Mouse (Mus musculus) spleen, embryonic (tissue): ENCODE measurements around the gene Tpcn2.

Source experiments
- CTCF ChIA-PET: fragments of 350-600 bp; sonication (Branson Sonifier 250); formaldehyde crosslinking; loops from one replicate; lab custom pipeline; 2022; lab: Charles Lee

The Tpcn2 gene

DNA sequence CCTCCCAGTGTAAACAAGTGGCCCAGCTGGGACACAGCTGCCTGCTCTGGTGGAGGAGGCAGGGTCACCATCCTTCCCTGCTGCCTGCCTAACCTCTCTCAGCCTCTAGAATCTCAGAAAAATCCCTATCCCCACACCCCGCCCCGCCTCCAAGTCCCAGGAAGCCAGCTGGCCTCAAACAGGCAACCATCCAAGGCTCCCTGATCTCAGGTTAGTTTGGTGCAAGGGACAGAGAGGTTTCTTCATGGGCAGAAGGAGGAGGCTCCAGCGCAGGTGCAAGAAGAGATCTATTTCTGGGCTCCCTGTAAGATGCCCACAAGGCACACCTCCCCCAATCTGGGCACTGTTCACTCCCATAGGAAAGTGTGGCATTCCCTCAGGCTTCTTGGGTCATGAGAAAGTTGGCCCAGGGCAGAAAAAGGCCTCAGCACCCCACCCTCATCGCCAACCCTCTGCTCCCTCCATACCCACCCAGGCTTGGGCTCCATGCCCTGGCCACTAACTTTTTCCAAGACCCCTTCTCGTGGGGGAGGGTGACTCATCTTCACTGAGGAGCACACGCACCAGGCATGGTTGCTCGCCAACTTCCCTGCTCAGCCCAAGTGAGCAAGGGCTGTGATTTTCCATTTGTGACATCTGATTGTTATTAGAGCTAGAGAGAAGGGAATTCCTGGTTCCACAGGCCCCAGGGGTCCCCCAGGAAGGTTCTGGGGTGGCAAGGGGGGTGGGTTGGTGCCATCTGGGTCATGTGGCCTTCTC, 15.9 kb upstream of the Tpcn2 start:
- CTCF ChIA-PET = no interaction called here

DNA sequence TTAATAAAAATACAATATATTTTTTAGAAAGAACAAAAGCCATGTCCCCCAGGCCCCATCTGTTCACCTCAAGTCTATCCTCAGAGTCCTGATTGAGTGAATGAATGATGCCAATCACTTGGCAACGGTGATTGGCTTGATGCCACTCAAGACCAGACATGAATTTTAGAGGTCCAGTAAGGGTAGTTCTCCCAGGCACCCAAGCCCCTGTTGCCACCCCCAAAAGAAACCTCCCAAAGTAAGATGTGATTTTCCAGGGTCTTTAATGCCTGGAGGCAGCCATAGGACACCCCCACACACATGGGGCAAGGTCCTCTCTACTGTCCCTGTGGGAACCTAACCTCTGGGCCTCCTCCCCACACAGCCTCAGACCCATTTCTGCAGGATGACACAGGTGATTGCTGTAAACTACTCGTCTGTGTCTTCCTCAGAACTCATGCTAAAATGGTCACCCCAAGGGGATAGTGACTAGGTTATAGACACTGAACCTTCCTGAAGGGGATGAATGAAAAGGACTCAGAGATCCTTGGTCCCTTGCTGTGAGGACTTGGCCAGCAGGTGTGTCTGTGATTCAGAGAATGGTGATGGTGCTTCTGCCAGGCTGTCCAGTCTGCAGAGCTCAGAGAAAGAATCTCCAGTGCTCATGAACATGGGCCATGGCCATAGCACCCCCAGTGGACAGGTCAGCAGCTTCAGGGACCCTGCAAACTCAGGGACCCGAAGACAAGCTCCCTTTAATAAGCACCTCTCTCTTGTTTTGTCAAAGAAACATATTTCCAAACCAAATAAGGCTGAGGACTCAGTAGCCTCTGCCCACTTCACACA, 15.1 kb upstream of the Tpcn2 start:
- CTCF ChIA-PET = no interaction called here

GRCm38 (mm10) chr7:145293859-145294258, 10.0 kb upstream of the Tpcn2 start:
- CTCF ChIA-PET = no interaction called here

DNA sequence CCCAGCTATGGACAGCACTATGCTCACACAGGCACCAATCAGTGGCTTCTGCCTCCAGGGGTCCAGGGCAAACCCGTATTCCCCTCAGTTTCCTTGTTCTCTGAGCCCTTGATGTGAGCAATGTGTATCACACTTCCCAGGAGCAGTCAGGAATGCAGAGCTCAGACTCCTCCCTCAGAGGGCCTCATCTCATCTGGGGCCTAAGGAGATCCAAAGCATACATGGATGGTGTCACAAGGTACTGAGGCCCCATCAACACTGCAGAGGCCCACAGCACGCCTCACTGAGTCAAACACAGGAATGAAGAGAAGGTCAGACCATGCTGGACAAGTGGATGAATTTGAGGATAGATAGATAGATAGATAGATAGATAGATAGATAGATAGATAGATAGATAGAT, 8.9 kb upstream of the Tpcn2 start:
- CTCF ChIA-PET = no interaction called here

DNA sequence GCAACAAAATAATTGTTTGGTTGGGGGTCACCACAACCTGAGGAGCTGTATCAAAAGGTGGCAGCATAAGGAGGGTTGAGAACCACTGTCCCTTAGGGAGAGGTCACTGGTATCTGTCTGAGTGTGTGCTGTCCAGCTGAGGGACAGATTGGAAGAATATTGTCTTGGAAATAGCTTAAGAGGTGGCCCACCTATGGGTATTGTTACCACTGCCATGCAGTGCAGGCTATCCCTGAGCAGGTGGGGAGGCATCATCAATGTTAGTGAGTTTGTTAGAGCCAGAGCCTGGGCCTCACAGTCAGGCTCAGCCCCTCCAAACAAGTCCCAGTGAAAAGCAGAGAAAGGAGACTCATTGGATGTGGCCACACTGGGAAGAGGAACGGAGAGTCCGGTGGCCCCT, 8.0 kb upstream of the Tpcn2 start:
- CTCF ChIA-PET = no interaction called here

DNA sequence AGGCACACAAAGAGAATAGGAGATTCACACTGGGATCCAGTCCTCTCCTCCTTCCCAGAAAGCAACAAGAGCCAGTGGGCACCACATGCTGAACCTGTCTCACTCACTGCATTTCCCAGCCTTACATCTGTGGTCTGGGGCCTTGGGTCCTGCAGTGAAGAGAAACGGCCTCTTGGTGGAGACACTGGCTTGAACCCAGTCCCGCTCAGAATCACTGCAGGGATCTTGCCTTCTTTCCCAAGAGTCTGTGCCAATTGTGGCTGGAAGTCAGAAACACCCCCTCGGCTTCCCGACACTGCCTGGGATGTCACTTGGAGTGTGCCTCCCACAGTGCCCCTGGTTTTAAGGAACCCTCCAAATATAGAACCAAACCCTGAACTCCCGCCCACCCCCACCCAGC, 5.5 kb upstream of the Tpcn2 start:
- CTCF ChIA-PET = no interaction called here

GRCm38 (mm10) chr7:145287410-145287809, 3.6 kb upstream of the Tpcn2 start:
- CTCF ChIA-PET = no interaction called here

DNA sequence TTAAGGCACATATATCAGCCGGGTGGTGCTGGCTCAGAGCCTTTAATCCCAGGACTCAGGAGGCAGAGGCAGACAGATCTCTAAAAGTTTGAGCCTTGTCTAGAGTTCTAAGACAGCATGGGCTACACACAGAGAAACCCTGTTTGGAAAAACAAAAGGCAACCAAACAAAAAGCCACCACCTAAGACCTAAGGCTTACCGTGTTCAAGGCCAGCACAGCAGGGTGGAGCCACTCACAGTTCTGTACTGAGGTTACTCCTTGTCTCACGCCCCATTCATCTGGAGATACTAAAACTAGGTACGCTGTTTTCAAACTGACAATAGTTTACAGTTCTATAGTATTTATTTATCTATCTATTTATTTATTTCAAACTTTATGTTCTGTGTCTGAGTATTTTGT, 1.7 kb upstream of the Tpcn2 start:
- CTCF ChIA-PET = no interaction called here

DNA sequence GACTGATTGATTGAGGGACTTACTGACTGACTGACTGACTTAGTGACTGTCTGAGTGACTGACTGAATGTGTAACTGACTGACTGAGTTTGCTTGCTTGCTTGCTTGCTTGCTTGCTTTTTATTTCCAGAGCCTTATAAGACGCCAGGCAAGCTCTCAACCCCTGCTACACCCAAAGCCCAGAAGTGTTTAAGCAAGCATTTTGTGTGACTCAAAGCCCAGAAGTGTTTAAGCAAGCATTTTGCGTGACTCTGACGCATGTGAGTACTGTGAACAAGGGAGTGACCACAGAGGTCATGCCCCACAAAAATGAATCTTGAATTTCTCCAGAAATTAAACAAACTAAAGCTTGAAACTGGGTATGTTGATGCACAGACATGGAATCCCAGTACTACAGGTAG, 482 bp upstream of the Tpcn2 start:
- CTCF ChIA-PET = no interaction called here

DNA sequence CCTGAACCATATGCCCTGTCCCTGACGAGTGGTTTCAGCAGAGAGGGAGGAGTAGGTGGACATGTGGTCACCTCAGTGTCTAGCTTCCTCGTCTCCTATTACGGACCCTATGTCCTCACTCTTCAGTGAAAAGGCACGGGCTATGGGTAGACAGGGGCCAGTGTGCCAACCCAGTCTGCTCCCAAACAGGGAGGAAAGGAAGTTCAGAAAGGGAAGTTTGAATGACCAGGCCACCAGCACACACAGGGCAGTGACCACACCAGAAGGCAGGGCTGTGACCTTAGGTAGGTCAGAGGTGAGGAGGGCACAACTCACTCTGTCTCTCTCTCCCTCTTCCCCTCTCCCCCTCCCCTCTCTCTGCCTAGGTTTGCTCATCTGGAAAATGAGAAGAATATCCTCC, 770 bp downstream of the Tpcn2 start:
- CTCF ChIA-PET = no interaction called here

- CTCF ChIA-PET = no interaction called here
Measured at GRCm38 (mm10) chr7:145281396-145281795, 2.4 kb downstream of the Tpcn2 start.

GRCm38 (mm10) chr7:145275488-145275887, 8.3 kb downstream of the Tpcn2 start:
- CTCF ChIA-PET = no interaction called here

GRCm38 (mm10) chr7:145270955-145271354, 12.9 kb downstream of the Tpcn2 start:
- CTCF ChIA-PET = no interaction called here

DNA sequence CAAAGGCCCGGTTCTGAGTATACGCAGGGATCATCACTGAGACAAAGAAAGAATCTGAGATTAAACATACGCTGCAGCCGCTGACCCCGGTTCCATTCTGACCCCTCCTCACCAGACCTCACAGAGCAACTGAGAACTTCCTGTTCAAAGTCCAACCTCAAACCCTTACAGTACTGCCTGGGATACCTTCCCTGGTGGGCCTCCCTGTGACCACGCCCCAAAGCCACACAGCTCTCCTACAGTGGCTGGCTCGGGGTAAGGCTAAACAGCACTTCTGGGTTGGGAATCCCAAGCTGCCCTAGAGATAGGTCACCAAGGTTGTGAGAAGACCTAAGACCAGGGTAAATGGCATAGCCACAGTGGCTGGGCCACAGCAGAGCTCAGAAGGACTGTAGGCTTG, 14.9 kb downstream of the Tpcn2 start:
- CTCF ChIA-PET = no interaction called here

DNA sequence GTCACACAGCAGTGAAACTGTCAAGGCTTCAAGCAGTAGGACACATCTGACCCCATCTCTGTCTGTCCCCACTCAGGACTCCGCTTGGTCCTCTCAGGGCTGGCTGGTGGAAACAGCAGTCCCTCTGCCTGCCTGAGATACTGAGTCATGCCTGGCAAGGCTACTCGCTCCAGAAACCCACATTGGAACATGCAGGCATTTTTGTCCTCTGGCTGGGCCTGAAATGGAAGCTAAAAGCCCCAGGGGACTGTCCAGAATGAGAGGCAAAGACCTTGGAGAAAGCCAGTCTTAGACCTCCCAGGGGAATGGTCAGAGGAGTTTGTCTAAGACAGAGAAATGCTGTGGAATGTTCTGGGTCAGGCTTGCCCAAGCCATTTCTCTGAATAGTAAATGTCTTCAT, 17.8 kb downstream of the Tpcn2 start:
- CTCF ChIA-PET = no interaction called here

GRCm38 (mm10) chr7:145264202-145264601, 19.6 kb downstream of the Tpcn2 start:
- CTCF ChIA-PET = no interaction called here

DNA sequence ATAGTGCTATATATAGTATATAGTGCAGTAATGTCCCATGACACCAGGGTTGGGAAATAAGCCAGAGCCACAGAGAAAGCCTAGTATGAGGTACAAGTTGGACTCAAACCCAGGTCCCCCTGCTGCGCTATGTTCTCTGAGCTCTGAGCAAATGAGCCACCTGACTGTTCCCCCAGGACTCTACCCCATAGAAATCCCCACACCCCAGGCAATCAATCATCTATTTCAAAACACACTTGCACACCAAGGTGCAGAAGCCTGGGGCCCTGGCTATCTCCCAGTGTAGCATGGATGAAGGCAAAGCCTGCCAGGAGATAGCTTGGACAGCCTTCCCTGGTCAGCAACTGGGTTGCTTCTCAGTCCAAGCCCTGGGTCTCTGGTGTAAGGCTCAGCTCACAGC, 27.7 kb downstream of the Tpcn2 start:
- CTCF ChIA-PET = no interaction called here

DNA sequence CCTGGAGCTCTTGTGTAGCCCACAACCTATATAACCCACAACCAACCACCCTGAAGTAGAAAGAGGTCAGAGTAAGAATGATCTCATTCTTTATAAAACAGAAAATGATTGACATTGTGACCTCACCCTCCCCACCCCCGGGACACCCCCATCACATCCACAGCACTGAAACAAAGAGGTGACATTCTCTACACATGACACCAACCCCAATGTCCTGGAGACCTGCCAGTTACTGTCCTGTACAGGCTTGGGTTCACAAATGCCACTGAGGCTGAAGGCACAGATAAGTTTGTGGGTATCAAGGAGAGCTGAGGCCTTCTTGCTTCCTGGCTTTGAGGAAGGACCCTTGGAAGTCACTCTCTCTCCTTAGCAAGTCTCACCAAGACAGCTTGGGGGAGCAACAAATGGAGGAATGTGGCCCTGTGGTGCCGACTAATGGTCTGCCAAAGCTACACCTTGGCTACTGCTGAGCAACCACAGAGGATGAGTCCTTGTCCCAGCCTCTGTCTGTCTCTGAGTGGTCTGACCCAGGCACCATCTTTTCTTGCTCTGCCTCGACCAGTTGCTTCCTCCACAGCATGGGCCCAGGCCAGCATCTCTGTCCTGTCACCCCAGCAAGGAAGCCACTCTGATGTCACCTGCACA, 29.7 kb downstream of the Tpcn2 start:
- CTCF ChIA-PET = no interaction called here

DNA sequence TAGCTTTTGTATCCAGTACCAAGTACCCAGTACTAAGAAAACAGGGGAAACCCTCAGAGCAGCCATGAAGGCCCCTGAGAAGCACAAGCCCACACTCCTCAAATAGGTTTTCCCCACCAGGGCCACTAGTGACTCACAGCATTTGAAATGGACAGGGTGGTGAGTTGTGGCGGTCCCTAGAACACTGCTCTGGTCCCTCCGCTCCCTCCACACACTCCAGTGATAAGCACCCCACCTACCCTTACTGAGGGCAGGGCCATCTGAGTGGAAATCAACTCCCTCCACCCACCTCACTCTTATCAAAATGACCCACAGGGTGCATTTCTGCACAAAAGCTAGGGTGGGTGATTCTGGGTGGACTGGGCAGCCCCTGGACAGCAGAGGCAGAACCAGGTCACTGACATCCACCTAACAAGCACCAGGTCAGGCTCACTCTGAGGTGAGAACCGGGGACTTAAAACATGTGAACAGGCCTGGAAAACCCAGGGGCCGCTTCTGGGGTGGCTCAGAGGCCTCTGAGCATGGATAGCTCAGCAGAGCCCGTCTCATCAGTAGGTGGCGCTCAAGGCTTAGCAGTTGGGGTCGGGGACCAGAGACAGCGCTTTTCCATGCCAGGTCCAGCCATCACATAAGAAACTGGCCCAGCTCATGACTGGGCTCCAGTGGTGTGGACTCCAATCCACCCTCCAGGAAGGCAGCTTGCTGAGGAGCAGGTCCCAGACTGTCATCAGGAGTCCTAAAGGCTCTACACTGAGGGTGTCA, 30.9 kb downstream of the Tpcn2 start:
- CTCF ChIA-PET = interaction anchor here (0.6 kb wide), 1 partner anchor 317 kb away, joined by 4 read pairs; no protein-coding TSS in a partner anchor

GRCm38 (mm10) chr7:145250225-145250624, 33.6 kb downstream of the Tpcn2 start:
- CTCF ChIA-PET = no interaction called here

- CTCF ChIA-PET = no interaction called here
Measured at GRCm38 (mm10) chr7:145248911-145249310, 34.9 kb downstream of the Tpcn2 start.
